Comparison of ENCODE assay signal across 9 mouse cellular contexts in the genomic region with DNA sequence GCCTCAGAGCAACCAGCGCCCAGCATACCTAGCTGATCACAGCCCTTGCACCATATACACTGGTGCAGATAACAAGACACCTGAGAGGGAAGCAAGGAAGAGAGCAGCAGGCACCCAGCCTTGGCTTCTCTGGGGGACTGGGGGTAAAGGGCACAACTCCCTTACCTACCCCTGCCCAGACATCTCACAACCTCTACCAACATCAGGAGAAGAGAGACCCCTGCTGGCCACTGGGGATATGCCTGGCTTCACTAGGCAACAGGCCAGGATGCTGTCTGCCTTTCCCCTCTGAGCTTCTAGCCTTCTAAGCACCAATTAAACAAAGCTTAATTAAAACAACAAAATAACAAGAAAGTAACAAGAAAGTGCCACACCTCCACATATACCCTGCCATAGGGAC. TPM values are rescaled to one million over a fixed set of nuclear protein-coding genes. Genes with fewer than 3 reads are reported as not detected.
DNase-seq lines count a peak whose midpoint lies in the region; ATAC-seq lines count a peak whose summit lies in the region.
"Had no signal": no experiment of that assay in that cellular context is flagged by ENCODE, and none has a peak within 500 bp of the region (broad histone marks: within the 10 kb centered on the region; RNA-seq: fewer than 3 reads in every experiment).

No protein-coding gene starts in this region.

- no peak overlapping the region for H3K27ac ChIP-seq in heart, embryonic 10.5 days
- H3K27ac ChIP-seq in midbrain, embryonic 12.5 days (replicated peaks), result no peak overlapping the region
- H3K27ac ChIP-seq: limb, embryonic 12.5 days had no signal

- no peaks in the 10 kb centered on the region for H3K9me3 ChIP-seq in heart, embryonic 10.5 days
- no peaks in the 10 kb centered on the region for H3K9me3 ChIP-seq in midbrain, embryonic 12.5 days
- H3K9me3 ChIP-seq: limb, embryonic 12.5 days had no signal

- DNase-seq in heart, adult 11 months, result peak; percentile 88
- DNase-seq in heart, embryonic 10.5 days (ENCODE audit: low spot score), result no peak
- peak; percentile 61 for DNase-seq in NIH3T3 (ENCODE audit: low read depth)
- peak; percentile 74 to 84 for DNase-seq in cerebellum, postnatal 14 days
- peak; percentile 52 to 74 for DNase-seq in heart, postnatal 14 days
- DNase-seq in left cerebral cortex, adult 11 months (ENCODE audit: low spot score), result peak; percentile 58
- peak; percentile 79 for DNase-seq in testis, postnatal 10 days (ENCODE audit: low spot score)

- no peaks in the 10 kb centered on the region for H3K36me3 ChIP-seq in heart, embryonic 10.5 days
- no peaks in the 10 kb centered on the region for H3K36me3 ChIP-seq in midbrain, embryonic 12.5 days
- H3K36me3 ChIP-seq: limb, embryonic 12.5 days had no signal

- 88% methylated on average over 1 of the region's 1 CpGs for WGBS in heart, embryonic 10.5 days
- WGBS in midbrain, embryonic 12.5 days, result 100% methylated on average over 1 of the region's 1 CpGs

- peak; percentile 47; the same call in 1 of the 2 replicates for ATAC-seq in midbrain, embryonic 12.5 days (ENCODE audit: low FRiP score, low read depth)

- intact Hi-C loops in heart, postnatal 14 days (cut with DNase I), result loop anchor here (1.0 to 10.0 kb wide), 3 partner anchors 181 to 460 kb away; a partner anchor contains a TSS

- H3K4me2 ChIP-seq in midbrain, embryonic 12.5 days (replicated peaks), result no peak overlapping the region
- H3K4me2 ChIP-seq: limb, embryonic 12.5 days had no signal

- H3K9ac ChIP-seq in midbrain, embryonic 12.5 days (replicated peaks), result no peak overlapping the region
- H3K9ac ChIP-seq: limb, embryonic 12.5 days had no signal

- no peak overlapping the region for H3K4me3 ChIP-seq in heart, embryonic 10.5 days
- H3K4me3 ChIP-seq in midbrain, embryonic 12.5 days, result no peak overlapping the region
- H3K4me3 ChIP-seq: limb, embryonic 12.5 days had no signal

- H3K27me3 ChIP-seq in heart, embryonic 10.5 days (ENCODE audit: insufficient read depth, poor library complexity, severe bottlenecking), result peaks cover 8% of the 10 kb centered on the region; the same call in 1 of the 2 replicates
- no peaks in the 10 kb centered on the region for H3K27me3 ChIP-seq in midbrain, embryonic 12.5 days

- H3K4me1 ChIP-seq in heart, embryonic 10.5 days, result no peaks in the 10 kb centered on the region
- H3K4me1 ChIP-seq in midbrain, embryonic 12.5 days, result no peaks in the 10 kb centered on the region
- H3K4me1 ChIP-seq: limb, embryonic 12.5 days had no signal

RNA-seq across cellular contexts. Expression of a gene that starts 7.7 kb away (rescaled TPM):
- 0.21 and 0.57 TPM in 2 replicates for polyA plus RNA-seq in heart, embryonic 10.5 days (2016; fragmentation: Nextera tagmentation; extraction: Ambion mirVana)
- total RNA-seq in heart, postnatal 14 days (2021), result under 1 TPM; 0.27 to 0.29 TPM
- 3.3 and 7.0 TPM in 2 replicates for polyA plus RNA-seq in midbrain, embryonic 12.5 days (2016; fragmentation: Nextera tagmentation; extraction: Ambion mirVana)
